Mouse (Mus musculus) kidney, postnatal 36 days (tissue): ENCODE results near the gene Rpgr.

Experiments
- DNase-seq, 2 experiments: peaks; one replicate each; pipeline ENCODE4 v3.0.0; 2021 to 2022; ENCODE audit warnings: mixed read lengths in 2 of 2

The Rpgr gene

GRCm38 (mm10) chrX:10070689-10071088 is 146.0 kb downstream of the Rpgr start:
- DNase-seq = peak; percentile 6 to 18

DNA sequence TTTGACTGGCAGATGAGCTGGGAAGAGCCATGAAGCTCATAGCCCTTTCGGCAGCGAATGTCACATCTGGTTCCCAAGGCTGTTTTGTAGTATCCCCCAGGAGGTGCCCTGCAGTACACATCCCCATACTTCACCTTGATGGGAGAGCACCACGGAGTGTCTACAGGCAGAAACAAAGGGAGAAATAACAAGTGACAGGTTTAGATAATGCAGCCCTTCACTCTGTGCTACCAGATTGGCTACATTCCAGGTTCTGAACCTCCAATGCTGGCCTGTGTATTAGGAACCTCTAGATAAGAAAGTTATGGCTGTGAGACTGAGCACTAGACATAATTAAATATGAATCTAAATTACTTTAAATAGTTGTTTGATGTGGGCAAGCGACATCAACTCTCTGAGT is 147.3 kb downstream of the Rpgr start:
- no peak for DNase-seq

- DNase-seq = no peak
Observed at GRCm38 (mm10) chrX:10063781-10064180, 152.9 kb downstream of the Rpgr start.

DNA sequence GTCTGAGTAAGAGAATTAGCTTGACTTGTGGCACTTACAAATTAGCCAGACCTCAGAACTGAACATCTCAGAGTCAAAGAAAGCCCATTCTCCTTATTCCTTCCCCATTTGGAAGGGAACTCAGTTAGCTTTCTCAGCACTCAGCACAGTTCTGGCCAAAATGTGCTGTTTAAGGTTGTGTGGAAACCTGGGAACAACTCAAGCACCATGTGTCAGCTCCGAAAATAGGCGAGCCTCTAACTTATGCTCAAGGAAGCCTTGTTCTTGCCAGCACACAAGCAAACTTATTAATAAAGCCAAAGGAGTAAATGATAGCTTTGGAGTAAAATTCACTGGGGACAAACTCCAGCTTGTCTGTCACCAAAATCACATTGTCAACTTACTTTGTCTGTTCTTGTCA is 153.4 kb downstream of the Rpgr start:
- no peak for DNase-seq

DNA sequence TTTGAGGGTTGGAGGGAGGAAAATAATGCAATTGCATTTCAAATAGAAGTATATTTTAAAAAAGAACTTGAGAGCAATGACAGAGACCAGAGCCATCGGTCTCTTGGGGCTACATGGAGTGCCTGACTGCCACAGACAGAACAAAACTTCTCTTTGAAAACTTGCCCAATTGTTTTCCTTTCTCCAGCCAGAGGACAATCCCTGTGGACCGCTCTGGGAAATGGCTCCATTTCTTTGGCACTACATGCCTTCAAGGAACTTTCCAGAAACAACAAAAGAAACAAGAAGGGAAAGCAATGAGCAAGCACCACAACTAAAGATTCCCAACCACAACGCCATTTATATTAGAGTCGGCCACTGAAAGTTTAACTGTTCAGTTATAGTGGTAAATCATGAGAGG is 154.5 kb downstream of the Rpgr start:
- no peak for DNase-seq

- peak in 1 of 2 experiments; percentile 6 for DNase-seq
Observed at GRCm38 (mm10) chrX:10034666-10035065, 182.1 kb downstream of the Rpgr start.
